Mouse (Mus musculus): ENCODE measurements around the gene Pfkm. TPM values are rescaled to one million over a fixed set of nuclear protein-coding genes. Genes with fewer than 3 reads are reported as not detected.
A peak's percentile ranks its signal among the peaks of the same experiment; 100 is the strongest.

The Pfkm gene
- 10 to 100 TPM; 46.1 to 73.6 TPM for total RNA-seq (2021)
- 30.0 and 33.5 TPM in 2 replicates for polyA plus RNA-seq (2012; rRNA removed)
- long read RNA-seq, transcript Pfkm-201 (23 exons, 2,879 nt) = major isoform, 21 of 30 reads
- long read RNA-seq, partial matches to known transcripts = 6 of 30 reads
- long read RNA-seq, other reads (novel, unspliced or antisense) = 3 of 30 reads

GRCm38 (mm10) chr15:98092372-98093120 lies at the start of gene Pfkm:
TSS of gene Pfkm (plus strand) at chr15:98092589.
- DNase-seq = no peak

- DNase-seq = no peak
Observed at GRCm38 (mm10) chr15:98043967-98044366, 48.4 kb upstream of the Pfkm start.

- DNase-seq = no peak
Observed at GRCm38 (mm10) chr15:98044387-98044786, 48.0 kb upstream of the Pfkm start.

- no peak for DNase-seq
Observed at GRCm38 (mm10) chr15:98048918-98049700, 43.3 kb upstream of the Pfkm start.

GRCm38 (mm10) chr15:98051685-98052084 lies 40.7 kb upstream of the Pfkm start:
- DNase-seq = no peak

GRCm38 (mm10) chr15:98055246-98055645 lies 37.1 kb upstream of the Pfkm start:
- peak; percentile 13 for DNase-seq

GRCm38 (mm10) chr15:98065881-98066280 lies 26.5 kb upstream of the Pfkm start:
- peak; percentile 67 for DNase-seq

- DNase-seq = no peak
Observed at GRCm38 (mm10) chr15:98066602-98067001, 25.8 kb upstream of the Pfkm start.

GRCm38 (mm10) chr15:98067492-98067891 lies 24.9 kb upstream of the Pfkm start:
- DNase-seq = no peak

- no peak for DNase-seq
Observed at GRCm38 (mm10) chr15:98068506-98068905, 23.9 kb upstream of the Pfkm start.

- no peak for DNase-seq
Observed at GRCm38 (mm10) chr15:98069566-98070245, 22.7 kb upstream of the Pfkm start.

GRCm38 (mm10) chr15:98070376-98070775 lies 22.0 kb upstream of the Pfkm start:
- DNase-seq = no peak

GRCm38 (mm10) chr15:98074521-98074920 lies 17.9 kb upstream of the Pfkm start:
- DNase-seq = no peak

GRCm38 (mm10) chr15:98075034-98075433 lies 17.4 kb upstream of the Pfkm start:
- DNase-seq = no peak

- no peak for DNase-seq
Observed at GRCm38 (mm10) chr15:98076901-98077300, 15.5 kb upstream of the Pfkm start.

GRCm38 (mm10) chr15:98088889-98089288 lies 3.5 kb upstream of the Pfkm start:
- no peak for DNase-seq

- DNase-seq = peak; percentile 23
Observed at GRCm38 (mm10) chr15:98089421-98090183, 2.8 kb upstream of the Pfkm start.

- DNase-seq = no peak
Observed at GRCm38 (mm10) chr15:98091841-98092240, 548 bp upstream of the Pfkm start.

- DNase-seq = peak; percentile 94
Observed at GRCm38 (mm10) chr15:98093121-98094011, 977 bp downstream of the Pfkm start, which contains the start of gene Senp1. TSS of gene Senp1 (minus strand) at chr15:98093744.

GRCm38 (mm10) chr15:98094905-98095304 lies 2.5 kb downstream of the Pfkm start:
- no peak for DNase-seq
